Comparison of ENCODE assay signal across 7 mouse cellular contexts in the genomic region with DNA sequence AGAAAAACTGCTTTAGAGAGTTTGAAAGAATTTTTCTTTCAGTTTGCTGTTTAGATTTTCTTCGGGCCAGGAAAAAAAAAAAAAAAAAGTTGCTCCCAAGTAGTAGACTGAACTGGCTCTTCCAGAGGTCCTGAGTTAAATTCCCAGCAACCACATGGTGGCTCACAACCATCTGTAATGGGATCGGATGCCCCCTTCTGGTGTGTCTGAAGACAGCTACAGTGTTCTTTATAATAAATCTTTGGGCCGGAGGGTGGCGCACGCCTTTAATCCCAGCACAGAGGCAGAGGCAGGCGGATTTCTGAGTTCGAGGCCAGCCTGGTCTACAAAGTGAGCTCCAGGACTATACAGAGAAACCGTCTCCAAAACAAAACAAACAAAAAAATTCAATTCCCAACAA. TPM values are rescaled to one million over a fixed set of nuclear protein-coding genes. Genes with fewer than 3 reads are reported as not detected.
DNase-seq lines count a peak whose midpoint lies in the region; ATAC-seq and TF ChIP-seq lines count a peak whose summit lies in the region.
"Not testable (repeated sequence)": the region's sequence is repeated elsewhere in the genome, so short reads cannot be mapped to it uniquely, and the experiment has no call there.

No protein-coding gene starts in this region.

- not testable (repeated sequence) for H3K79me2 ChIP-seq in liver, adult 2 months (ENCODE audit: control insufficient read depth, insufficient read depth, low read length)

- intact Hi-C loops in heart, postnatal 25 days (cut with DNase I): loop anchor here (5.0 to 10.0 kb wide), 3 partner anchors 91 to 248 kb away; a partner anchor contains a TSS

- H3K4me1 ChIP-seq in forebrain, embryonic 16.5 days (replicated peaks; ENCODE audit: control insufficient read depth, insufficient read depth, low read length); liver, adult 2 months (ENCODE audit: control insufficient read depth, insufficient read depth, low read length); midbrain, postnatal 0 days (ENCODE audit: insufficient read depth, low read length): not testable (repeated sequence)

- peak overlapping the region; percentile 48 for H3K4me2 ChIP-seq in forebrain, embryonic 16.5 days (ENCODE audit: low read length)
- H3K4me2 ChIP-seq in midbrain, postnatal 0 days (ENCODE audit: low read depth, low read length, poor library complexity, severe bottlenecking): peak overlapping the region; percentile 28

- H3K27ac ChIP-seq in forebrain, embryonic 16.5 days (ENCODE audit: low read length): peak overlapping the region; percentile 98
- H3K27ac ChIP-seq in liver, adult 2 months (replicated peaks; ENCODE audit: insufficient read depth, low read depth, low read length): peak overlapping the region; percentile 98
- peak overlapping the region; percentile 80; the same call in 1 of the 2 replicates for H3K27ac ChIP-seq in midbrain, postnatal 0 days (ENCODE audit: low read depth, low read length)

- peak; percentile 41 for ATAC-seq in forebrain, embryonic 16.5 days
- ATAC-seq in midbrain, postnatal 0 days (ENCODE audit: low FRiP score): peak; percentile 44; the same call in 1 of the 2 replicates

- H3K9ac ChIP-seq in forebrain, embryonic 16.5 days (replicated peaks; ENCODE audit: low read depth, low read length): peak overlapping the region; percentile 71; the same call in 1 of the 2 replicates
- not testable (repeated sequence) for H3K9ac ChIP-seq in liver, adult 2 months (ENCODE audit: low read depth, low read length); midbrain, postnatal 0 days (replicated peaks; ENCODE audit: low read length, poor library complexity, severe bottlenecking)

- not testable (repeated sequence) for H3K27me3 ChIP-seq in forebrain, embryonic 16.5 days (replicated peaks; ENCODE audit: control insufficient read depth, insufficient read depth, low read length); liver, adult 2 months (ENCODE audit: control insufficient read depth, insufficient read depth, low read length); midbrain, postnatal 0 days (ENCODE audit: insufficient read depth, low read length)

- TF ChIP-seq POLR2A in liver, adult 2 months (IDR thresholded peaks at IDR 0.05; ENCODE audit: extremely low read depth, insufficient read depth, low read length): not testable (repeated sequence)

- DNase-seq in cerebellum, adult 11 months: peak; percentile 49
- DNase-seq in heart, postnatal 25 days (ENCODE audit: low spot score): peak; percentile 20
- DNase-seq in kidney, postnatal 36 days: peak; percentile 55 to 71
- DNase-seq in liver, adult 2 months (ENCODE audit: extremely low read depth, low read depth, low spot score); midbrain, postnatal 0 days (ENCODE audit: low spot score): not testable (repeated sequence)
- peak; percentile 59 to 77 for DNase-seq in spleen, postnatal 10 days (ENCODE audit: low spot score in 2 of 2)

- not testable (repeated sequence) for H3K9me3 ChIP-seq in forebrain, embryonic 16.5 days (ENCODE audit: control insufficient read depth, low read length); midbrain, postnatal 0 days (ENCODE audit: low read length)

- 30% methylated on average over 8 of the region's 8 CpGs for WGBS in forebrain, embryonic 16.5 days
- 18% methylated on average over 8 of the region's 8 CpGs for whole genome bisulfite sequencing in liver, adult 2 months
- WGBS in midbrain, postnatal 0 days: 29% methylated on average over 8 of the region's 8 CpGs

- TF ChIP-seq CTCF in liver, adult 2 months (IDR thresholded peaks at IDR 0.05; ENCODE audit: low read depth, low read length): peak; percentile 38; the same call in 1 of the 2 replicates
- TF ChIP-seq CTCF in midbrain, postnatal 0 days (IDR thresholded peaks at IDR 0.05): peak; percentile 72

- H3K36me3 ChIP-seq in forebrain, embryonic 16.5 days (ENCODE audit: control insufficient read depth, insufficient read depth); liver, adult 2 months (ENCODE audit: control insufficient read depth, insufficient read depth, low read length); midbrain, postnatal 0 days (ENCODE audit: insufficient read depth, low read length): not testable (repeated sequence)

- peak overlapping the region; percentile 85 for H3K4me3 ChIP-seq in forebrain, embryonic 16.5 days (replicated peaks; ENCODE audit: low read length)
- H3K4me3 ChIP-seq in liver, adult 2 months (ENCODE audit: insufficient read depth, low read depth, low read length): peak overlapping the region; percentile 95
- H3K4me3 ChIP-seq in midbrain, postnatal 0 days (ENCODE audit: low read depth, low read length): peak overlapping the region; percentile 67

RNA-seq across cellular contexts. Expression of a gene that starts 0.6 kb away (rescaled TPM):
- polyA plus RNA-seq in forebrain, embryonic 16.5 days (2015; fragmentation: Nextera tagmentation; extraction: Ambion mirVana): 24.6 and 31.7 TPM in 2 replicates
- total RNA-seq in heart, postnatal 25 days (2021): under 1 TPM; 0.36 to 0.59 TPM
- total RNA-seq in liver, adult 2 months (2014; rRNA removed): 0.47 and 0.74 TPM in 2 replicates
- 0.04 TPM in 1 of 2 replicates, not detected in the other for polyA plus RNA-seq in liver, adult 2 months (2012; rRNA removed)
- 2.6 and 4.3 TPM in 2 replicates for total RNA-seq in midbrain, postnatal 0 days (2014; rRNA removed)
- 4.5 and 4.7 TPM in 2 replicates for polyA plus RNA-seq in midbrain, postnatal 0 days (2015; fragmentation: Nextera tagmentation; extraction: Ambion mirVana)

RNA-seq across cellular contexts. Expression of a gene that starts 52.4 kb away (rescaled TPM):
- not detected in 2 replicates for polyA plus RNA-seq in forebrain, embryonic 16.5 days (2015; fragmentation: Nextera tagmentation; extraction: Ambion mirVana)
- total RNA-seq in heart, postnatal 25 days (2021): not detected
- total RNA-seq in liver, adult 2 months (2014; rRNA removed): not detected in 2 replicates
- polyA plus RNA-seq in liver, adult 2 months (2012; rRNA removed): not detected in 2 replicates
- total RNA-seq in midbrain, postnatal 0 days (2014; rRNA removed): not detected in 2 replicates
- not detected in 2 replicates for polyA plus RNA-seq in midbrain, postnatal 0 days (2015; fragmentation: Nextera tagmentation; extraction: Ambion mirVana)
